Mouse (Mus musculus): ENCODE measurements around the gene Olfr1112. TPM values are rescaled to one million over a fixed set of nuclear protein-coding genes. Genes with fewer than 3 reads are reported as not detected.
"Not testable (repeated sequence)": the region's sequence is repeated elsewhere in the genome, so short reads cannot be mapped to it uniquely, and the experiment has no call there.

Olfr1112 gene
- not detected in 2 replicates for polyA plus RNA-seq (2012; rRNA removed)

GRCm38 (mm10) chr2:87187498-87187897, at the start of gene Olfr1112:
Olfr1112 (plus strand) TSS chr2:87187798.
- DNase-seq (ENCODE audit: low spot score): no peak

DNA sequence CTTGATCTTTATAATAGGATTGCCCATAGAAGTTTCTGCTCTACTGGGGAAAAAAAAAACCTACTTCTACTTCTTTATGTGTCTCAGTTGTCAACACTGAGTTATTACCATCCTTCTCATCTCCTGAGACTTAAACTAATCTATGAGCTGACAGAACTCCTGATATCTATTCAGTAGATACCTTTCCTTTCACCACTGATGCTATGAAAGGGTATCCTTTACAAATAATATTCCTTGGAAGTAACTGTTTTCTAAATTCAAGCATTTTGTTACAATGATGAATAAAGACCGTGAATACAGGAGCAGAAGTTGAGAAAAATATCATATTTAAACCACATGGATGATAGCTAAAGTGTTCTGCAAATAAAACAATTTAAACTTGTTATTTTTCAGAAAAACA, 47.4 kb upstream of the Olfr1112 start, which contains the start of gene Olfr1110:
Olfr1110 (minus strand) TSS at position 101 of the 400 bp plus-strand sequence.
- no peak for DNase-seq (ENCODE audit: low spot score)

- DNase-seq (ENCODE audit: low spot score): no peak
Observed at GRCm38 (mm10) chr2:87152524-87152923, 35.1 kb upstream of the Olfr1112 start, which contains the start of gene Olfr1111. Olfr1111 (minus strand) TSS chr2:87152624.

- not testable (repeated sequence) for DNase-seq (ENCODE audit: low spot score)
Observed at GRCm38 (mm10) chr2:87167731-87168130, 19.9 kb upstream of the Olfr1112 start.

DNA sequence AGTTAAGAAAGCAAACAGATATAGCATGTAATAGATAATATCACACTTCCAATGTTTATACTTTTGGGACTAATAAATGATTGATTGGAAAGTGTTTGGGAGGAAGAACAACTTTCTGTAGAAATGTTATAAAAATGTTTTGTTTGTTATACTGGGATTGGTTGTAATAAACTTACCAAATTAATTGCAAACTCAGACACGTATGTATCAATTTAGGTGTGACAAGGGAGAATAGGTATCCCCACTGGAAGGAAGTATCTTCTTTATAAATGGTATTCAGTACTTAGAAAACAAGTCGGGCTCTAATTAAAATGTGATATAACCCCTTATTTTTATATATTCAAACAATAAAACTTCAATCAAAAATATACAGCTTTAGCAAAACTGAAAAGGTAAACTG, 21.1 kb downstream of the Olfr1112 start, which contains the start of gene Olfr1113:
Olfr1113 (plus strand) TSS at position 301 of the 400 bp plus-strand sequence.
- no peak for DNase-seq (ENCODE audit: low spot score)

Other genes with a start within 250 kb of the Olfr1112 start
- gene Olfr1099, start 227.1 kb upstream of the Olfr1112 start, polyA plus RNA-seq (2012; rRNA removed): not detected in 2 replicates
- gene Olfr1100, start 207.8 kb upstream of the Olfr1112 start, polyA plus RNA-seq (2012; rRNA removed): not detected in 2 replicates
- not detected in 2 replicates for gene Olfr1101, start 196.6 kb upstream of the Olfr1112 start, polyA plus RNA-seq (2012; rRNA removed)
- not detected in 2 replicates for gene Olfr1102, start 189.4 kb upstream of the Olfr1112 start, polyA plus RNA-seq (2012; rRNA removed)
- gene Olfr1104, start 160.7 kb upstream of the Olfr1112 start, polyA plus RNA-seq (2012; rRNA removed): not detected in 2 replicates
- not detected in 2 replicates for gene Olfr1105, start 151.3 kb upstream of the Olfr1112 start, polyA plus RNA-seq (2012; rRNA removed)
- gene Olfr1106, start 135.5 kb upstream of the Olfr1112 start, polyA plus RNA-seq (2012; rRNA removed): not detected in 2 replicates
- gene Olfr1107, start 112.0 kb upstream of the Olfr1112 start, polyA plus RNA-seq (2012; rRNA removed): not detected in 2 replicates
- not detected in 2 replicates for gene Olfr1109, start 91.8 kb upstream of the Olfr1112 start, polyA plus RNA-seq (2012; rRNA removed)
- not detected in 2 replicates for gene Olfr259, start 73.2 kb upstream of the Olfr1112 start, polyA plus RNA-seq (2012; rRNA removed)
- gene Olfr1110, start 47.5 kb upstream of the Olfr1112 start, polyA plus RNA-seq (2012; rRNA removed): not detected in 2 replicates
- not detected in 2 replicates for gene Olfr1111, start 35.2 kb upstream of the Olfr1112 start, polyA plus RNA-seq (2012; rRNA removed)
- not detected in 2 replicates for gene Olfr1113, start 21.2 kb downstream of the Olfr1112 start, polyA plus RNA-seq (2012; rRNA removed)
- gene Olfr1115, start 60.2 kb downstream of the Olfr1112 start, polyA plus RNA-seq (2012; rRNA removed): not detected in 2 replicates
- gene Olfr1116, start 79.7 kb downstream of the Olfr1112 start, polyA plus RNA-seq (2012; rRNA removed): not detected in 2 replicates
- not detected in 2 replicates for gene Olfr1118, start 119.8 kb downstream of the Olfr1112 start, polyA plus RNA-seq (2012; rRNA removed)
- not detected in 2 replicates for gene Olfr1120, start 167.0 kb downstream of the Olfr1112 start, polyA plus RNA-seq (2012; rRNA removed)
- gene Olfr1121, start 182.1 kb downstream of the Olfr1112 start, polyA plus RNA-seq (2012; rRNA removed): not detected in 2 replicates
- gene Olfr1122, start 198.1 kb downstream of the Olfr1112 start, polyA plus RNA-seq (2012; rRNA removed): not detected in 2 replicates
- not detected in 2 replicates for gene Olfr1123, start 228.8 kb downstream of the Olfr1112 start, polyA plus RNA-seq (2012; rRNA removed)
- gene Olfr1124, start 242.5 kb downstream of the Olfr1112 start, polyA plus RNA-seq (2012; rRNA removed): not detected in 2 replicates